Mouse (Mus musculus) macrophage (primary cell): ENCODE measurements around the gene Kif1b. TPM values are rescaled to one million over a fixed set of nuclear protein-coding genes. Genes with fewer than 3 reads are reported as not detected.
"Not testable (repeated sequence)": the region's sequence is repeated elsewhere in the genome, so short reads cannot be mapped to it uniquely, and the experiment has no call there.

Experiments
- H3K27ac ChIP-seq: fragments of 350-480 bp; formaldehyde crosslinking; 2 replicates; pipeline ENCODE4 v1.9.0; 2021
- H3K36me3 ChIP-seq: fragments of 350-480 bp; formaldehyde crosslinking; 2 replicates; pipeline ENCODE4 v1.9.0; 2021; ENCODE audit errors: inconsistent target
- H3K4me3 ChIP-seq: fragments of 350-480 bp; formaldehyde crosslinking; 2 replicates; pipeline ENCODE4 v1.9.0; 2021; ENCODE audit errors: inconsistent target
- H3K79me2 ChIP-seq: fragments of 350-480 bp; formaldehyde crosslinking; 2 replicates; pipeline ENCODE4 v1.9.0; 2021; ENCODE audit errors: inconsistent target
- WGBS: methylation state at CpG from one replicate; pipeline ENCODE4 v1.1.7; 2026; ENCODE audit warnings: inconsistent platforms; ENCODE audit not compliant: missing documents; 5-methylcytosine and 5-hydroxymethylcytosine counted together
- polyA plus RNA-seq: library from polyadenylated mRNA; stranded (reverse); fragments of 250-400 nt; gene quantifications from 3 replicates; pipeline ENCODE4 v1.2.4, GENCODE M21; 2018; ENCODE audit warnings: inconsistent platforms

The Kif1b gene
- polyA plus RNA-seq, 1 experiment from 2014 or later: 26.9 TPM

DNA sequence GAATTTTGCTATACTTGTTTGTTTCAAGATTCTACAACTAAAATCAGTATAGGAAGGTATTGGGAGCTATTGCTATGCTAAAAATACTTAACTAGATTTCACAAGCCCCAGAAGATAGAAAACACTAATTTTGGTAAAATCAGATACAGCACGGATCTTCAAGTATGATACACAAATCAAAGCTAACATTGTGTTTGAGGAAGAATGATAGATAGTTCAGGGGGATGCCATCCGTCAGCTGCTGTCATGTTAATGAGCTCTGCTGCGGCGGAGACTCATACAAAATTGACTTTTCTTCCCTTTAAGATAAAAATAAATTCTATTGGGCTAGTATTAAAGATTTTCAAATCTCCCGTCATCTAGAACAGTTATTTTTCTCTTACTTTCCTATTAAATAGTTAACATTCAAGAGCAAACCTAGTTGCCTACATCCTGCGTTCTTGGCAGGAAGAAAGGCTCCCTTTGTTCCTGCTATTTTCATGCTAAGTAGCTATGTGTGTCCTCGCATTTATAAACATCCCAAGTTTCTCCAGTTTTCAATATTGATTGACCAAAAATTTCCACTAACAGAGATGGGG is 60.8 kb downstream of the Kif1b start:
- peaks cover 44% of the 10 kb centered on the region for H3K36me3 ChIP-seq
- no peak overlapping the region for H3K27ac ChIP-seq
- H3K79me2 ChIP-seq: no peaks in the 10 kb centered on the region
- 99% methylated on average over 7 of the region's 7 CpGs for WGBS
- no peak overlapping the region for H3K4me3 ChIP-seq

DNA sequence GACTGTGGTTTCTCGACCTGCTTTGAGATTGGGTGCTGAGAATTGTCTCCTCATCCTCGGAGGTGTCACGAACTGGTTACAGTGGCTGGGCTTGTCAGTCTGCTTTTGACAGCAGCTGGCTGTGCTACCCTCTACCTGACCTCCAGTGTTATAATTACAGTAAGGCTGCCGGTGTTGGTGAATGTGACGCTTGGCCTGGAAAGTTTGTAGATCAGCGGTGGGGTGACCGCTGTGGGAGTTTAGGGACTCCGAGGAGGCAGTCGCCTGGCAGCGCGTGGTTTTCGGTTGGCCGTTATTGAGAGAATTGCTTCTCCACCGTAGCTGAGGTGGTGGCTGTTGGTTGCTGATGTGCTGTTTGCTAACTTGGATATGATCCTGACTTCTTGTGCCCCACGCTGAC is 70.5 kb downstream of the Kif1b start:
- 92% methylated on average over 15 of the region's 15 CpGs for WGBS
- H3K79me2 ChIP-seq: no peaks in the 10 kb centered on the region
- H3K4me3 ChIP-seq: no peak overlapping the region
- peaks cover 22% of the 10 kb centered on the region; the same call in 1 of the 2 replicates for H3K36me3 ChIP-seq
- no peak overlapping the region for H3K27ac ChIP-seq

DNA sequence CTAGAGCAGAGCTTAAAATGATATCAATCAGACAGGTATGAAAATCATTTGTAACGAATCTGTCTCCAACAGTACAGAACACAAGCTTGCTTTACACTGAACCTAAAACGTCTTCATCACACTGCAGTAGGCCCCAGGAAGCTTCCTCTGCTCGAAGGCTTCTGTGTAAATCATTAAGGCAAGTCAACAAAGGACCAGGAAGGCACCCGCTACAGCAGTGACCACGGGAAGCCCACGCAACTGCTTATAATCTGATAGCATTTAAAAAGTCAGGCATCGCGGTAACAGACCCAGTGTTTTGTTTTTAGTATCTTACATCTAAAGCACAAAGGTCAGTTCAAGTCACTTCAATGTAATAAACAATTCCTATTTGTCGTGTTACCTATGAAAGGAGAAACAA is 73.6 kb downstream of the Kif1b start:
- H3K27ac ChIP-seq: no peak overlapping the region
- H3K4me3 ChIP-seq: no peak overlapping the region
- 54% methylated on average over 9 of the region's 9 CpGs for WGBS
- H3K79me2 ChIP-seq: no peaks in the 10 kb centered on the region
- peaks cover 22% of the 10 kb centered on the region; the same call in 1 of the 2 replicates for H3K36me3 ChIP-seq

DNA sequence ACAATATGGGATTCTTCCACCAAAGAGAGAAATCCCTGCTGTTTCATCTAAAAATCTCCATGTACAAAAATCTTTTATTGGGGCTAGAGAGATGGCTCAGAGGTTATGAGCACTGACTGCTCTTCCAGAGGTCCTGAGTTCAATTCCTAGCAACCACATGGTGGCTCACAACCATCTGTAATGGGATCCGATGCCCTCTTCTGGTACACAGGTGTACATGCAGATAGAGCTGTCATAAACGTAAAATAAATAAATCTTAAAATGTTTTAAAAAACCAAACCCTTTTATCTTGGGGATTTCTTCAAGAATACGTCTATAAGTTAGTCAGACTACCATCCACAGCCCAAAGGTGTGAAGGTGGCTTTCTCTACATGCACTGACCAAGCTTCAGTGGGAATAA is 78.8 kb downstream of the Kif1b start:
- not testable (repeated sequence) for H3K79me2 ChIP-seq, H3K27ac ChIP-seq, H3K4me3 ChIP-seq
- WGBS: 98% methylated on average over 3 of the region's 3 CpGs
- H3K36me3 ChIP-seq: peaks cover 16% of the 10 kb centered on the region; the same call in 1 of the 2 replicates

DNA sequence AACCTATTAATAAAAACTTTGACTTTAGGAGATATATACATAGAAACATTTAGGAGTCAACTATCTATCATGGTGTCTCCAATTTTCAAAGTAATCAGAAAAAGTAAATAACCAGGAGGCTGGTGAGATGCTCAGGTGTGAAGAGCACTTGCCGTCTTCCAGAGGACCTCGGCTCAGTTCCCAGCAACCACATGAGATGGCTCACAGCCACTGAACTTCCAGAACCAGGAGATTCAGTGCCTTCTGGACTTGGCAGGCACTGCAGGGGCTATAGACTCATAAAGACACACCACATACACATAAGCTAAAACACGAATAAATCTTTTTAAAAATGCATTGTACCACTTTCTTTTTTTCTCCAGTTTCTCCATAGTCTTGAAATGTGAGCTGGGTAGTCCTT is 79.2 kb downstream of the Kif1b start:
- no peaks in the 10 kb centered on the region for H3K79me2 ChIP-seq
- H3K36me3 ChIP-seq: peaks cover 19% of the 10 kb centered on the region; the same call in 1 of the 2 replicates
- no peak overlapping the region for H3K27ac ChIP-seq
- H3K4me3 ChIP-seq: no peak overlapping the region
- WGBS: 95% methylated on average over 3 of the region's 3 CpGs

DNA sequence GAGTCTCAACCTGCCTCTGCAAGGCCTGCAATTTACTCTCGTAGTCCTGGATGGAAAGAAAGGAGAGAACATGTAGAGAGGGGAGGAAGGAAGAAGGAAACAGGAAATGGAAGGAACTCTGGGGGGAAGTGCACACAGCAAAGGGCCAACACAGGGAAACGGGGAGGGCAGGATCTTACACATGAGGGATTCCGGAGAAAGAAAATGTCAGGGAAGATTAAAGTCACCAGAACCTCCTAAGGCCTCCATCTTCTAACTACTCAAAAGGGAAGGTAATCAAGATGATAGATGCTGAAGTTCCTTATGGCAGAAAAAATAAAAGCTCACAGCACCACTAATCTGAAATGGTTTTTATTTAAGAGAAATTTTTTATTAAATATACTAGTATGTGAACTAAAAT is 81.2 kb downstream of the Kif1b start:
- Histone ChIP-seq H3K79me2 (no peaks in the 10 kb centered on the region), H3K4me3 (no peak overlapping the region), H3K27ac (no peak overlapping the region), H3K36me3 (peaks cover 37% of the 10 kb centered on the region)
- 81% methylated on average over 3 of the region's 3 CpGs for WGBS

DNA sequence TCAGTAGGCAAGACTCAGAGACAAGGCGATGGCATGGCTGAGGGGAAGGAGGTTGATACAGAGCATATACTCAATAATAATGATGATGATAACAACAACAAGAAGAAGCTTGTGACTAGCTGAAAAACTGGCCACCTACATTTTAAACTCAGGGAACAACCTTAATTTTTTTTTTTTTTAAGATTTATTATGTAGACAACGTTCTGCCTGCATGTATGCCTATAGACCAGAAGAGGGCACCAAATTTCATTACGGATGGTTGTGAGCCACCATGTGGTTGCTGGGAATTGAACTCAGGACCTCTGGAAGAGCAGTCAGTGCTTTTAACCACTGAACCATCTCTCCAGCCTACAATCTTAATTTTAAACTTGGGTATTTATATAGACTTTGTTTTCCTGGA is 84.0 kb downstream of the Kif1b start:
- H3K36me3 ChIP-seq: peaks cover 58% of the 10 kb centered on the region
- H3K27ac ChIP-seq: no peak overlapping the region
- H3K79me2 ChIP-seq: no peaks in the 10 kb centered on the region
- H3K4me3 ChIP-seq: no peak overlapping the region
- 91% methylated on average over 3 of the region's 3 CpGs for WGBS

DNA sequence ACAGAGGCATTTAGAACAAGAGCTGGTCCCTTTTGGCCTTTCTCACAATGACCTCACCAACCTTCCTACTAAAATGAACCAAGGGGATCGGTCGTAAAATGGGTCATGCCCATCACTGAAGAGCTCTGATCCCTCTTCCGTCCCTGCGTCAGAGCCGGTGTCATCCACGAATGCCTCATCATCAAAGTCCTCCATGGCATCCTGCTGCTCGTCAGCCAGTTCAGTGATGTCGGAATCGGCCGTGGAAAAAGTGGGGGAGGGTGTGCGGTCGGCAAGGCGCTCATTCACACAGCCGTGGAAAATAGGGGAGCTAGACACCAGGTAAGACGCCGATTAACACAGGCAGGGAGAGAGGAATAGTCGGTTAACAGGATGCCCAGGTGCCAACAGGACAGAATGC is 87.0 kb downstream of the Kif1b start:
- H3K79me2 ChIP-seq: no peaks in the 10 kb centered on the region
- H3K36me3 ChIP-seq: peaks cover 61% of the 10 kb centered on the region
- 94% methylated on average over 17 of the region's 17 CpGs for WGBS
- H3K27ac ChIP-seq: no peak overlapping the region
- H3K4me3 ChIP-seq: no peak overlapping the region

DNA sequence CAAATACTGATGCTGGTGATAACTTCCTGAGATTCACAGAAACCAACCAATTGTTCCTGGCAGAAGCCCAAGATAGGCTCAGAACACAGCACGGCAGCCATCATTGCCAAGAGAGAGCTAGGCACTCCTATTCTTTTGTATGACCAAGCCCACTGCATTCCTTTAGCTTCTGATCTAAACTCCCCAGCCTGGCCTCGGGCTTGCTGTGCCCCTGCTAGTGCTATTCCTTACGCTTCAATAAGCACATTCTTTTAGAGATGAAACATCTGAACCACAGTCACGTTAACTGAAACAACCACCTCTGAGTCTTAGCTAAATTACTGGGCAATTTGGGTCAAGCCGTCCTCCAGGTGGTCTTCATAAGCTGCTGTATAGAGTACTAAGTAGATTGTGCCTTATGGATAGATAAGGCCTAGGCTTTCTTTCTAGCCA is 87.4 kb downstream of the Kif1b start:
- 96% methylated on average over 5 of the region's 5 CpGs for WGBS
- Histone ChIP-seq H3K36me3 (peaks cover 57% of the 10 kb centered on the region), H3K4me3 (no peak overlapping the region), H3K27ac (no peak overlapping the region), H3K79me2 (no peaks in the 10 kb centered on the region)

DNA sequence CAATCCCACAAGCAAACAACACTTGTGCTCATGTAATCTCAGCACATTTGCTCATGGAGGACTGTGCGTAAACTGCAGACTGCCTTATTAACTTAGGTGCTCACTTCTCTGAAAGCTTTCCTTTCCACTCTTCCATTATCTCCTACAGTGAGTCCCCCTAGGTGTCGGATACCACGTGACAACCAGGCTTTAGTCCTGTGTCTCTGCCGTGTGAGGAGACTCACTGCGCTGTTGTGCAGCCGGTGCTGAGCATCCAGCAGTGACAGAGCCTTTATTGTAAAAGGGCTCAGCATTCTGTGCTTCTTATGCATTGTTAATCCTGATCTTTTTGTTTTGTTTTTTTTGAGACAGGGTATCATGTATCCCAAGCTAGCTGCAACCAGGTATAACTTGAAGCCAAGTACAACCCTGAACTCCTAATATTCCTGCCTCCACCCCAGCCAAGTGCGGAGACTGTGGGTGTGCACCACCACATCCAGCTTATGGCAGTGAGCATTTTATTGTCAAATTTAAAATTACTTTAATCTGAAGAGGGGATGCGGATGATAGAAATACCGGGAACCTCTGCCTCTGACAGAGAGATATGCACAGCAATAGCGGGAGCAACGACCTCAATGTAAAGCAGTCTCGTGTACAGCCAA is 88.0 kb downstream of the Kif1b start:
- no peak overlapping the region for H3K4me3 ChIP-seq
- 97% methylated on average over 12 of the region's 12 CpGs for WGBS
- no peak overlapping the region for H3K27ac ChIP-seq
- H3K79me2 ChIP-seq: no peaks in the 10 kb centered on the region
- H3K36me3 ChIP-seq: peaks cover 54% of the 10 kb centered on the region

DNA sequence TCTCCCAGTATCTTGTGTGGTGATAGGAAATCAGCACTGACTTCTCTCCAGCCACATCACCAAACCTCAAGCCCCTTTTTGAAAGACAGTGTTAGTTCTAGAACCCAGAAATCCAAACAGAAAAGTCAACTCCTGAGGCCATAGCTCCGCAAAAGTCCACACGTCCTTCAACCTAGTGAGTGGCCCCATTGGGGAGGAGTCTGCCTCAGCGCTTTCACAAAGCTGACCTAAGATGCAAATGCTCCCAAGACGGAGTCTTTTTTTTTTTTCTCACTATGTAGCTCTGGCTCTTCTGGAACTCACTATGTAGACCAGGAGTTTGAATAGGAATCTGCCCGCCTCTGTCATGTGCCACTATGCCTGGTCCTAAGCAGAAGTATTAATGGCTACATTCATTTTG is 89.0 kb downstream of the Kif1b start:
- peaks cover 52% of the 10 kb centered on the region for H3K36me3 ChIP-seq
- no peak overlapping the region for H3K4me3 ChIP-seq
- H3K27ac ChIP-seq: no peak overlapping the region
- no peaks in the 10 kb centered on the region for H3K79me2 ChIP-seq
- WGBS: 98% methylated on average over 5 of the region's 5 CpGs

DNA sequence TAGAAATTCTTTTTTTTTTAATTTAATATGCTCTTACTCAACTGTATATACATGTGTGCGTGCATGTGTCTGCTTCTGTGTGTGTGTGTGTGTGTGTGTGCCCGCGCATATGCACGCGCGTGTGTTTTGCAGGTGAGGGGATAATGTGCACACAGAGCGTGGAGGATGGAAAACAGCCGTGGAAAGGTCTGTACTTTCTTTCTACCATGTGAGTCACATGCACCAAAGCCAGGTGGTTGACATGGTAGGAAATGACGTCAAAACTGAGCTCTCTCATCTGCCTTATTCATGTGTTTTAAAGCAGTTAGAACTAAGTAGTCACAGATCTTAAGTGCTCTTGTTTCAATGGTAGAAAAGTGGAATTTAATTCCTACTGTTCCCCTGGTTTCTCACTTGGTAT is 91.5 kb downstream of the Kif1b start:
- WGBS: 89% methylated on average over 4 of the region's 9 CpGs
- peaks cover 49% of the 10 kb centered on the region for H3K36me3 ChIP-seq
- H3K4me3 ChIP-seq: no peak overlapping the region

DNA sequence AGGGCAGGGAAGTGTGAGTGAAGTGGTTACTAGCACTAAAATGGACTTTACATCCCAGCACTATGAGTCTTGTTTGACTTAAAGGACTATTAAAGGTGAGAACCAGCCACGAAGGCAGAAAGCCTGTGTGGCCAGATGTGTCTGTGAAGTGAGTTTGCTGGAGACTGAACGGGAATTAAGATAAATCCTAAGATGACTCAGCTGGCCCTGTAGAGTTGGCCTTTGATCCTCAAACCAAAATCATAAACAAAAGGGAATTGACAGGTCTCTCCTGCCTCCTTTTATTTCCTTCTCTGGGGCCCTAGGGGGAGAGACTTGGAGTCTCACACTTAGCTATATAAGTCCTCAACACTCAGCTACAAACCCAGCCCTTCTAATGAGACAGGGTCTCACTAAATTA is 92.1 kb downstream of the Kif1b start:
- peaks cover 47% of the 10 kb centered on the region for H3K36me3 ChIP-seq

More for the DNA sequence above, 91.5 kb downstream of the Kif1b start:
- no peaks in the 10 kb centered on the region for H3K79me2 ChIP-seq
- H3K27ac ChIP-seq: no peak overlapping the region

DNA sequence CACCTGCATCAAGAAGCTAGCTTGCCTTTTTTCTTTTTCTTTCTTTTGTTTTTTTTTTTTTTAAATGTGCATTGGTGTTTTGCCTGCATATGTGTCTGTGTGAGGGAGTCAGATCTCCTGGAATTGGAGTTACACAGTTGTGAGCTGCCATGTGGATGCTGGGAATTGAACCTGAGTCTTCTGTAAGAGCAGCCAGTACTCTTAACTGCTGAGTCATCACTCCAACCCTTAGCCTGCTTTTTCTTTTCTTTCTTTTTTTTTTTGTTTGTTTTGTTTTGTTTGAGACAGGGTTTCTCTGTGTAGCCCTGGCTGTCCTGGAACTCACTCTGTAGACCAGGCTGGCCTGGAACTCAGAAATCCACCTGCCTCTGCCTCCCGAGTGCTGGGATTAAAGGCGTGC is 93.0 kb downstream of the Kif1b start:
- WGBS: 100% methylated on average over 2 of the region's 2 CpGs
- peaks cover 38% of the 10 kb centered on the region for H3K36me3 ChIP-seq
- H3K27ac ChIP-seq, H3K4me3 ChIP-seq, H3K79me2 ChIP-seq: not testable (repeated sequence)

More for the DNA sequence above, 92.1 kb downstream of the Kif1b start:
- WGBS: 67% methylated on average over 2 of the region's 2 CpGs
- H3K79me2 ChIP-seq: no peaks in the 10 kb centered on the region
- no peak overlapping the region for H3K4me3 ChIP-seq
- H3K27ac ChIP-seq: no peak overlapping the region

DNA sequence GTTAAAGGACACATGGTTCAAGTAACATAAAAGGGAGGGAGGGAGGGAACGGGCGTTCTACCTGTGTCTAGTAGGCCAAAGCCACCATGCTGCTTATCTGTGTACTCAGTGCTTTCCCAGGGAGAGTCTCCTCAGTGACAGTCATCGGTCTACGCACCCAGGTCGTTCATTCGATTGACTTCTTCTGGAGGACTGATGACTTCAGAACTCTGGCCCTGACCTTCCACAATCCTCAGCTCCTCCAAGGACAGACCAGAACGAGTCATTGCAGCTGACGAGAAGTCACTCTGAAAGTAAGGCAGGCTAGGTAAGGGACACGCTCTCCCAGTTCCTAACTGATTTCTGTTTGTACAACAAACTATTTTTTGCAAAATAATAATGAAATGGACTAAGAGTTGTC is 94.0 kb downstream of the Kif1b start:
- peaks cover 36% of the 10 kb centered on the region for H3K36me3 ChIP-seq
- no peaks in the 10 kb centered on the region for H3K79me2 ChIP-seq
- WGBS: 96% methylated on average over 9 of the region's 9 CpGs
- no peak overlapping the region for H3K27ac ChIP-seq
- no peak overlapping the region for H3K4me3 ChIP-seq

DNA sequence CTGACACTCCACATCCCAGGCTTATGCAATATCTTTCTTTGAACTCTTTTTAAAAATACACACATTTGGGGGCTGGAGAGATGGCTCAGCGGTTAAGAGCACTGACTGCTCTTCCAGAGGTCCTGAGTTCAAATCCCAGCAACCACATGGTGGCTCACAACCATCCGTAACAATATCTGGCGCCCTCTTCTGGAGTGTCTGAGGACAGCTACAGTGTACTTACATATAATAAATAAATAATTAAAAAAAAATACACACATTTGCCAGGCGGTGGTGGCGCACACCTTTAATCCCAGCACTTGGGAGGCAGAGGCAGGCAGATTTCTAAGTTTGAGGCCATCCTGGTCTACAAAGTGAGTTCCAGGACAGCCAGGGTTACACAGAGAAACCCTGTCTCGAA is 96.1 kb downstream of the Kif1b start:
- H3K79me2 ChIP-seq, H3K27ac ChIP-seq, H3K4me3 ChIP-seq: not testable (repeated sequence)
- peaks cover 40% of the 10 kb centered on the region for H3K36me3 ChIP-seq
- 98% methylated on average over 3 of the region's 6 CpGs for WGBS
